Mouse (Mus musculus) hindbrain, embryonic 13.5 days (tissue): ENCODE measurements at regions not wholly inside any gene's neighbourhood (a gene's known extent, or its start where the extent isn't known, plus 50 kb on each side); places are given as distances from the start of the nearest gene placed in this dataset.

Experiments used
- ATAC-seq: fragments of 200-750 bp; cut with Nextera tagmentation; 2 replicates; pipeline ENCODE4 v1.8.0; 2017; ENCODE audit warnings: moderate TSS enrichment; ENCODE audit not compliant: low FRiP score
- H3K27ac ChIP-seq: fragments of 300-500 bp; sonication (generic); 2 replicates; pipeline ENCODE4 v1.5.1; 2015; ENCODE audit warnings: inconsistent platforms, mild to moderate bottlenecking, moderate library complexity
- H3K27me3 ChIP-seq: fragments of 300-500 bp; sonication (generic); 2 replicates; pipeline ENCODE4 v1.6.1; 2015; ENCODE audit warnings: mild to moderate bottlenecking, inconsistent platforms
- H3K36me3 ChIP-seq: fragments of 300-500 bp; sonication (generic); 2 replicates; pipeline ENCODE4 v1.6.1; 2015; ENCODE audit warnings: mild to moderate bottlenecking, inconsistent platforms
- H3K4me1 ChIP-seq: fragments of 300-500 bp; sonication (generic); replicated peaks from 2 replicates; pipeline ENCODE4 v1.6.1; 2015; ENCODE audit warnings: inconsistent platforms
- H3K4me2 ChIP-seq: fragments of 300-500 bp; sonication (generic); 2 replicates; pipeline ENCODE4 v1.6.1; 2015; ENCODE audit warnings: inconsistent platforms, mild to moderate bottlenecking, moderate library complexity
- H3K4me3 ChIP-seq: fragments of 300-500 bp; sonication (generic); 2 replicates; pipeline ENCODE4 v1.5.1; 2015; ENCODE audit warnings: mild to moderate bottlenecking, inconsistent platforms
- H3K9ac ChIP-seq: fragments of 300-500 bp; sonication (generic); 2 replicates; pipeline ENCODE4 v1.6.1; 2015; ENCODE audit warnings: mild to moderate bottlenecking, inconsistent platforms
- H3K9me3 ChIP-seq: fragments of 300-500 bp; sonication (generic); 2 replicates; pipeline ENCODE4 v1.6.1; 2016; ENCODE audit warnings: inconsistent platforms
- WGBS: fragments of 180-500 bp; shearing (Covaris S2); methylation state at CpG from one replicate; pipeline ENCODE4 v1.1.7; 2015; 5-methylcytosine and 5-hydroxymethylcytosine counted together

DNA sequence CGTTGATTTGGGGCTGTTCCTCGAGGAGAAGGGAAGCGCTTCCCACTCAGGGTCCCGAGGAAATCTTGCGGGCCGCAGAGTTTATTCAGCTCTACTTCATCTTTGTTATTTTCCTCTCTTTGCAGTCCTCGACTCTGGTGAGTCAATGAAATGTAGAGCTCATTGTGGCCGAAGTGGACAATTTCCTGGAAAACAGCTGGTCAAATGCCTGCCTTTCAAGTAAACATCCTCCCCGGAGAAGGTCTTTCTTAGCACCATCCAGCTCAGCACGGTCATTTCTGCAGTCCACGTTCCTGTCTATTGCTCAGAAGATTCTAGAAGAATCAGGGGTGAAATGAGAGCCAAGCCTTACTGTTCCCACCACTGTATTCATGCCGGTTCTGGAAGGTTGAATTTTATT is 133.0 kb downstream of the Bcas1 start:
- no peak overlapping the region for H3K27ac ChIP-seq
- ATAC-seq = no peak
- no peak overlapping the region for H3K4me2 ChIP-seq
- H3K27me3 ChIP-seq = 0 out of 2 replicates have a peak, but pooled peaks cover 3% of the 10 kb centered on the region
- H3K36me3 ChIP-seq = no peaks in the 10 kb centered on the region
- no peaks in the 10 kb centered on the region for H3K9me3 ChIP-seq
- H3K9ac ChIP-seq = no peak overlapping the region
- 82% methylated on average over 12 of the region's 12 CpGs for WGBS
- H3K4me3 ChIP-seq = no peak overlapping the region
- H3K4me1 ChIP-seq = peaks cover 4% of the 10 kb centered on the region; the same call in 1 of the 2 replicates

GRCm38 (mm10) chr2:170291841-170292655 is 135.6 kb downstream of the Bcas1 start:
- ATAC-seq = no peak
- Histone ChIP-seq H3K4me1 (peaks cover 20% of the 10 kb centered on the region), H3K27me3 (0 out of 2 replicates have a peak, but pooled peaks cover 4% of the 10 kb centered on the region), H3K36me3 (no peaks in the 10 kb centered on the region), H3K9ac (0 out of 2 replicates have a peak overlapping the region, but pooled peaks have one; percentile 19), H3K9me3 (no peaks in the 10 kb centered on the region), H3K4me2 (no peak overlapping the region), H3K27ac (no peak overlapping the region), H3K4me3 (no peak overlapping the region)
- 53% methylated on average over 6 of the region's 6 CpGs for WGBS

DNA sequence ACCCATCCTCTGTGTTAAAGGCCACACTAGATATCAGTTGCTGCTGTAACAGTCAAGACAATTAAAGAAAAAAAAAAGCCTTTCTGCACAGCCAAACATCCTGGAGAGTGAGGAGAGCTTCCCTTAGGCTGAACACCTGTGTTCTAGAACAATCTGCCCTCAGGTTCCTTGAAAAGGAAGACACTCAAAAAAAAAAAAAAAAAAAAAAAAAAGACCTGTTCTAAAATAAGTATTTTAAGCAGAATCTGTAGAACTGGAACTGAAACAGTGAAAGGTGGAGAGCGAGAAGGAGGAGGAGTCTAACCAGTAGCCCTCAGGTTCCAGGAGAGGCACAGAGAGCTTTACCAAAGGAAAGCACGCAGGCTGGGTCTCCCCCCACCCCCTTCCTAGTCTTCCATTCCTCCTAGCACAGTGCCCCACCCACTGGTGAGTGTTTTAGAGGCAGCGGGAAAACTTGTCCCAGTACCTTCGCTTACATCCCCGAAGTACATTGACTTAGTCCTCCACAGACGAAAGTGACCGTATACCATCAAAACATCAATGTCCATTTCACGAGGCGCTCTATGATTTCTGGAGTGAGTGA is 138.2 kb downstream of the Bcas1 start:
- 86% methylated on average over 9 of the region's 9 CpGs for WGBS
- H3K27ac ChIP-seq = 0 out of 2 replicates have a peak overlapping the region, but pooled peaks have one; percentile 75
- no peak overlapping the region for H3K4me2 ChIP-seq
- peaks cover 15% of the 10 kb centered on the region; the same call in 1 of the 2 replicates for H3K27me3 ChIP-seq
- peaks cover 27% of the 10 kb centered on the region for H3K4me1 ChIP-seq
- no peak overlapping the region for H3K4me3 ChIP-seq
- no peak overlapping the region for H3K9ac ChIP-seq
- no peaks in the 10 kb centered on the region for H3K9me3 ChIP-seq
- no peaks in the 10 kb centered on the region for H3K36me3 ChIP-seq
- ATAC-seq = no peak

DNA sequence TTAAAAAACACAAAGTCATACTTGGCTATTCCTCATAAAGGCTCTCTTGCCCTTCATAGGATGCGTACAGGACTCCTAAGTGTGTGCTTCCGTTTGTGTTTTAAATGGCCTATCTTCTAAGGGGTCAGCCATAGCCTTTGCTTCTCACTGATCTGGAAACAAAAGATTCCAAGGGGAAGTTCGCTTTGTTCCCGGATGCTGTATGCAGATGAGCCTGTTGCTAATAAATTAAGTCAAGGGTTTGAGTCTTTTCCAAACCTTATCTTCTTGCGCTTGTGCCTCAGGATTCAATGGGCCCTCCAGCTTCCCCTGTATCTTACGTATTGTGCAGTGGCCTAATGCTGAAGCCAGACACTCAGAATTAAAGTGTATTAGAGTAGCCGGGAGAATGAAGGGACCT is 138.9 kb downstream of the Bcas1 start:
- H3K4me2 ChIP-seq = no peak overlapping the region; the same call in 1 of the 2 replicates
- H3K9ac ChIP-seq = no peak overlapping the region
- H3K36me3 ChIP-seq = no peaks in the 10 kb centered on the region
- no peak for ATAC-seq
- peak overlapping the region; percentile 75 for H3K27ac ChIP-seq
- H3K4me1 ChIP-seq = peaks cover 27% of the 10 kb centered on the region
- H3K9me3 ChIP-seq = no peaks in the 10 kb centered on the region
- no peak overlapping the region for H3K4me3 ChIP-seq
- peaks cover 15% of the 10 kb centered on the region; the same call in 1 of the 2 replicates for H3K27me3 ChIP-seq
- 51% methylated on average over 7 of the region's 7 CpGs for WGBS

DNA sequence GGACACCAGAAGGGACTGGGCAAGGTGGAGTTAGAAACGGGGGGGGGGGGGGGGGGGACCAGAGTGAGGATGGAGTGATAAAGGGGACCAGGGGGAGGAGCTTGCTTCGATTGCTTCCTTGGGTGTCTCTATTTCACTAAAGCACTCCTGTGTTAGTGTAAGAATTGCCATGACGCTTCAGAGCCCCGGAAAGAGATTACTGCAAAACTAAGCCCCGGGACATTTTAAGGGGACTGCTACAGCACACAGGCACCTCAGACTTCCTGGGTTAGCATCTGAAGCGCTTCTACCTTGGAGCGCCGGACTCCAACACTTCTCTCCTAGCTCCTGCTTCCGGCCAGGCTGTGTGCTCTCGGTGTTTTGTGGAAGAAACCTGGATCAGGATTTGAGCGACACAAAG is 139.4 kb downstream of the Bcas1 start:
- H3K4me3 ChIP-seq = peak overlapping the region; percentile 16
- H3K4me1 ChIP-seq = peaks cover 27% of the 10 kb centered on the region
- H3K4me2 ChIP-seq = peak overlapping the region; percentile 73
- no peak; the same call in 1 of the 2 replicates for ATAC-seq
- H3K9me3 ChIP-seq = no peaks in the 10 kb centered on the region
- H3K9ac ChIP-seq = peak overlapping the region; percentile 39; the same call in 1 of the 2 replicates
- peak overlapping the region; percentile 75 for H3K27ac ChIP-seq
- no peaks in the 10 kb centered on the region for H3K36me3 ChIP-seq
- H3K27me3 ChIP-seq = peaks cover 15% of the 10 kb centered on the region; the same call in 1 of the 2 replicates
- WGBS = 9% methylated on average over 10 of the region's 11 CpGs

DNA sequence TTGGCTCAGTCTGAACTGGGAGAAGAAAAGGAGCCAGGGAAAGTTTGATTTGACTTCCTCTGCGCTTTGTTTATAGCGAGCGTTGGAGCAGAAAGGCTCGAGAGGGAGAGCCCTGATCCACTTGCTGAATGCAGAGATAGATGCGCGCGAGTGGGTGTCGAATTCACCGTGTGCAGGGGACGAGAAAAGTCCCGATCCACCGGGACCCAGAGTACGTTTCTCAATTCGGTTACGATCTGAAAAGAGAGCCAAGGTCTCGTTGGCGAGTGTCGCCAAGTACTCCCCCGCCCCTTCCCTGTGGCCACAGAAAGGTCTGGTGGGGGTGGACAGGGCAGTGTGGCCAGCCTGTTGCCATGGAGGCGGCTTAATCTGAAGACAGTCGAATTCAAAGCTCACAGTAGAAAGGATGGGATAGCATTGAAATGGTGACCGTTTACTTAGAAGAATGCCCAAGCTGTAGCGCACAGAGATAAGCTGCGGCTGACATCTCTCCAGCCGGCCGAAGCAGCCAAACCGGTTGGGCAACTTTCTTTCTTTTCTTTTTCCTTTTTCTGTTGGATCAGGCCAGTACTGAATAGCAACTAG is 139.5 kb upstream of the Zfp217 start:
- no peaks in the 10 kb centered on the region for H3K9me3 ChIP-seq
- WGBS = under 1% methylated on average over 27 of the region's 27 CpGs

GRCm38 (mm10) chr2:170286773-170287172 is 138.9 kb upstream of the Zfp217 start:
- peaks cover 24% of the 10 kb centered on the region for H3K4me1 ChIP-seq
- 4% methylated on average over 8 of the region's 8 CpGs for WGBS
- no peaks in the 10 kb centered on the region for H3K9me3 ChIP-seq
- peak overlapping the region; percentile 73 for H3K4me2 ChIP-seq
- no peak for ATAC-seq
- H3K4me3 ChIP-seq = peak overlapping the region; percentile 39
- peak overlapping the region; percentile 83 for H3K27ac ChIP-seq
- H3K27me3 ChIP-seq = peaks cover 15% of the 10 kb centered on the region; the same call in 1 of the 2 replicates
- no peaks in the 10 kb centered on the region for H3K36me3 ChIP-seq
- peak overlapping the region; percentile 62; the same call in 1 of the 2 replicates for H3K9ac ChIP-seq

More for the DNA sequence above, 139.5 kb upstream of the Zfp217 start:
- H3K4me2 ChIP-seq = peak overlapping the region; percentile 73
- H3K36me3 ChIP-seq = no peaks in the 10 kb centered on the region
- peak overlapping the region; percentile 62 for H3K9ac ChIP-seq
- peaks cover 15% of the 10 kb centered on the region; the same call in 1 of the 2 replicates for H3K27me3 ChIP-seq
- ATAC-seq = peak; percentile 75; the same call in 1 of the 2 replicates
- H3K4me1 ChIP-seq = peaks cover 27% of the 10 kb centered on the region
- H3K27ac ChIP-seq = peak overlapping the region; percentile 83
- H3K4me3 ChIP-seq = peak overlapping the region; percentile 39

DNA sequence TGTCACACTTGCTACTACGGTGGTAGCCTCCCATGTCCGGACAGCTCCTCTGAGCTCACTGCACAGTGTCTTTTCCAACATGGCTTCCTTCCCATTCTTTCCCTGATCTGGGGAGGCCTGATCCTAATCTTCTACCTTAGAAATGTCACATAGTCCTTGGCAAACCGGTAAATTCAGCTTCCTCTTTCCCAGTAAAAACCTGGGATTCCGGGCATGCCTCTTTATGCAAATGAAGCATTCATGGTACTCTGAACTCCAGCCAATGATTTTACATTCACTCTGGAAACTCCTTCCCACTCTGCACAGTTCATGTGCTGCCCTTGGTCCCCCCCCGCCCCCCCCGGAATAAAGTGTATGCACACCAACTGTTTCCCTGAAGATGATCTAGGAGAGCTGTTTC is 134.6 kb upstream of the Zfp217 start:
- WGBS = 63% methylated on average over 6 of the region's 6 CpGs
- H3K4me2 ChIP-seq = no peak overlapping the region
- no peak overlapping the region for H3K4me3 ChIP-seq
- 0 out of 2 replicates have a peak, but pooled peaks have one; percentile 32 for ATAC-seq
- H3K27me3 ChIP-seq = peaks cover 11% of the 10 kb centered on the region; the same call in 1 of the 2 replicates
- H3K4me1 ChIP-seq = peaks cover 12% of the 10 kb centered on the region
- no peaks in the 10 kb centered on the region for H3K9me3 ChIP-seq
- no peak overlapping the region for H3K9ac ChIP-seq
- no peak overlapping the region for H3K27ac ChIP-seq
- H3K36me3 ChIP-seq = no peaks in the 10 kb centered on the region

- no peak overlapping the region for H3K4me3 ChIP-seq
- H3K4me1 ChIP-seq = peaks cover 2% of the 10 kb centered on the region
- H3K9ac ChIP-seq = no peak overlapping the region
- no peaks in the 10 kb centered on the region for H3K9me3 ChIP-seq
- no peak for ATAC-seq
- no peak overlapping the region for H3K27ac ChIP-seq
- no peak overlapping the region for H3K4me2 ChIP-seq
- H3K36me3 ChIP-seq = no peaks in the 10 kb centered on the region
- 82% methylated on average over 6 of the region's 6 CpGs for WGBS
- peaks cover 5% of the 10 kb centered on the region; the same call in 1 of the 2 replicates for H3K27me3 ChIP-seq
Measured at GRCm38 (mm10) chr2:170281311-170282008, 133.6 kb upstream of the Zfp217 start.

DNA sequence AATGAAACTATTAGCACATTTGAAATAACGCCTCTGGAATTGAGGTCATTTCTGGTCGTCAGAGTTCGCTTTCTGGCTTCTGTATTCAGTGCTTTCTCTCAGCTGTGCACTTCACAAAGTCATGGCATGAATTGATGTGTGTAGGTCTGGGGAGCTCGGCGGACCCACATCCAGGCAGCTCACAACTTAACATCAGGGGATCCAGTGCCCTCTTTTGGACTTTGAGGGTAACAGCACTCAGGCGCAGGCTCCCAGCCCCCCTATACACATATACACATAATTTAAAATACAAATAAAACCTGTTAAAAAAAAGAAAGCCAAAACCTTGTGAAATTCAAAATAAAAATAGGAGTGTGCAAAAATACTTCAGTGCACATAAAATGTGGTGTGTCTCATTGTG is 132.8 kb upstream of the Zfp217 start:
- no peaks in the 10 kb centered on the region for H3K36me3 ChIP-seq
- H3K9ac ChIP-seq = no peak overlapping the region
- ATAC-seq = no peak
- no peak overlapping the region for H3K4me3 ChIP-seq
- 69% methylated on average over 6 of the region's 6 CpGs for WGBS
- no peak overlapping the region for H3K27ac ChIP-seq
- H3K4me2 ChIP-seq = no peak overlapping the region
- no peaks in the 10 kb centered on the region for H3K4me1 ChIP-seq
- H3K9me3 ChIP-seq = no peaks in the 10 kb centered on the region
- no peaks in the 10 kb centered on the region for H3K27me3 ChIP-seq

- no peak for ATAC-seq
- Histone ChIP-seq H3K4me1 (no peaks in the 10 kb centered on the region), H3K9me3 (no peaks in the 10 kb centered on the region), H3K4me2 (no peak overlapping the region), H3K4me3 (no peak overlapping the region), H3K36me3 (no peaks in the 10 kb centered on the region), H3K27ac (no peak overlapping the region), H3K27me3 (no peaks in the 10 kb centered on the region), H3K9ac (no peak overlapping the region)
- 76% methylated on average over 8 of the region's 8 CpGs for WGBS
Measured at GRCm38 (mm10) chr2:170277896-170278295, 130.0 kb upstream of the Zfp217 start.
